Mouse (Mus musculus): ENCODE results near the gene Mamdc2. TPM values are rescaled to one million over a fixed set of nuclear protein-coding genes. Genes with fewer than 3 reads are reported as not detected.

Gene Mamdc2
- polyA plus RNA-seq, 1 experiment from 2014 or later: 12.8 TPM

GRCm38 (mm10) chr19:23297191-23297590 is 151.1 kb downstream of the Mamdc2 start:
- TF ChIP-seq EP300 (IDR thresholded peaks at IDR 0.05): no peak
- no peak for TF ChIP-seq CTCF (IDR thresholded peaks at IDR 0.05)
- Histone ChIP-seq H3K36me3 (ENCODE audit: insufficient read depth, low read length) (no peaks in the 10 kb centered on the region), H3K4me3 (ENCODE audit: low read depth, low read length) (no peak overlapping the region), H3K9me3 (ENCODE audit: low read length) (no peaks in the 10 kb centered on the region), H3K27me3 (replicated peaks; ENCODE audit: insufficient read depth, low read length) (no peaks in the 10 kb centered on the region), H3K9ac (replicated peaks; ENCODE audit: low read depth) (no peak overlapping the region), H3K4me1 (ENCODE audit: insufficient read depth, low read depth, low read length) (no peaks in the 10 kb centered on the region), H3K27ac (ENCODE audit: low read length) (no peak overlapping the region), H3K4me2 (replicated peaks; ENCODE audit: low read depth, low read length) (no peak overlapping the region)
- DNase-seq (ENCODE audit: low spot score) (no peak), ATAC-seq (no peak)

DNA sequence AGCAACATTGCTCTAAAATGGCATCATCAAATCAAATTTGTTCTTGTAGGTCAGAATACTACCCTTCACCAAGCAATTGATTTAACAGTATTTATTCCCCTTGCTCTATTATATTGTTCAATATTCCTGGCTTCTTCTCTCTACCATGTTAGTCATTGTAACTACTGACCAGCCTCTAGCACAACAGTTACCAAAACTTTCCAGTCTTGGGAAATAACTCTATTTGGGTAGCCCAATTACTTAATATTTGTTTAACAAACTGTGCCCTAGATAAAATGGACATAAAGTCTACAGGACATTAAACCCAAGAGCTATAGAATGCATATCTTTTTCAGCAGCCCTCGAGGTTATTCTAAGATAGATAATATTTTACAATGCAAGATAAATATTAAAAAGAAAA is 159.0 kb downstream of the Mamdc2 start:
- Histone ChIP-seq H3K36me3 (ENCODE audit: insufficient read depth, low read length) (no peaks in the 10 kb centered on the region), H3K27me3 (replicated peaks; ENCODE audit: insufficient read depth, low read length) (no peaks in the 10 kb centered on the region), H3K9ac (replicated peaks; ENCODE audit: low read depth) (no peak overlapping the region), H3K27ac (ENCODE audit: low read length) (no peak overlapping the region), H3K4me3 (ENCODE audit: low read depth, low read length) (no peak overlapping the region), H3K9me3 (ENCODE audit: low read length) (no peaks in the 10 kb centered on the region; the same call in 1 of the 2 replicates), H3K4me1 (ENCODE audit: insufficient read depth, low read depth, low read length) (no peaks in the 10 kb centered on the region), H3K4me2 (replicated peaks; ENCODE audit: low read depth, low read length) (no peak overlapping the region)
- 54% methylated on average over 1 of the region's 1 CpGs for WGBS
- DNase-seq (ENCODE audit: low spot score) (no peak), ATAC-seq (no peak)
- TF ChIP-seq EP300 (IDR thresholded peaks at IDR 0.05) (no peak), CTCF (IDR thresholded peaks at IDR 0.05) (no peak)

- DNase-seq (ENCODE audit: low spot score) (no peak), ATAC-seq (no peak)
- Histone ChIP-seq H3K4me1 (ENCODE audit: insufficient read depth, low read depth, low read length) (no peaks in the 10 kb centered on the region), H3K36me3 (ENCODE audit: insufficient read depth, low read length) (no peaks in the 10 kb centered on the region), H3K27ac (ENCODE audit: low read length) (no peak overlapping the region), H3K4me3 (ENCODE audit: low read depth, low read length) (no peak overlapping the region), H3K4me2 (replicated peaks; ENCODE audit: low read depth, low read length) (no peak overlapping the region), H3K9ac (replicated peaks; ENCODE audit: low read depth) (no peak overlapping the region), H3K9me3 (ENCODE audit: low read length) (no peaks in the 10 kb centered on the region), H3K27me3 (replicated peaks; ENCODE audit: insufficient read depth, low read length) (no peaks in the 10 kb centered on the region)
- 46% methylated on average over 8 of the region's 8 CpGs for WGBS
- TF ChIP-seq EP300 (IDR thresholded peaks at IDR 0.05) (no peak), CTCF (IDR thresholded peaks at IDR 0.05) (no peak)
Observed at GRCm38 (mm10) chr19:23281911-23282660, 166.2 kb downstream of the Mamdc2 start.

DNA sequence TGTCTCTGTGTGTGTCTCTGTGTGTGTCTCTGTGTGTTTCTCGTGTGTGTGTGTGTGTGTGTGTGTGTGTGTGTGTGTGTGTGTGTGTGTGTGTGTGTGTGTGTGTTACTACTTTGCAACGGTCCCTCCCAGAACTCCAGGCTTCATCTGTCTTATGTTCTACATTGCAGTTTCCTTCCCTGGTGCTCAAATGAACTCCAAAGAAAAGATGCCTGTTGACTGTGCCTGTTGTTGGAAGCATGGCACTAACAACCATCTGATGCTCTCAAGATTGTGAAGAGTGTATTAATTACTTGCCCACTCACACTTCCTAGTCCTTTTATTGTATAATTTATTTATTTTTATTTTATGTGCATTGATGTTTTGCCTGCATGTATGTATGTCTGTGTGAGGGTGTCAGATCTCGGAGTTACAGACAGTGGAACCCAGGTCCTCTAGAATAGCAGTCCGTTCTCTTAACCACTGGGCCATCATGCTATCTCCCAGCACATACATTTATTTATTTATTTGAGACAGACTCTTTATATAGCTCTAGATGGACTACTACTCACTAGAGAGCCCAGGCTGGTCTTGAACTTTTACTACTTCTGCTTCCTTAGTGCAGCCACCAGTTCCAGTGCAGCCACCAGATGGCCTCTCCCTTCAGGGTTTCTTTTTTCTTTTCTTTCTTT is 174.1 kb downstream of the Mamdc2 start:
- Histone ChIP-seq H3K27ac (ENCODE audit: low read length) (no peak overlapping the region), H3K4me2 (replicated peaks; ENCODE audit: low read depth, low read length) (peak overlapping the region; percentile 82), H3K9ac (replicated peaks; ENCODE audit: low read depth) (no peak overlapping the region), H3K9me3 (ENCODE audit: low read length) (no peaks in the 10 kb centered on the region), H3K4me3 (ENCODE audit: low read depth, low read length) (peak overlapping the region; percentile 91), H3K27me3 (replicated peaks; ENCODE audit: insufficient read depth, low read length) (no peaks in the 10 kb centered on the region), H3K4me1 (ENCODE audit: insufficient read depth, low read depth, low read length) (peaks cover 6% of the 10 kb centered on the region; the same call in 1 of the 2 replicates), H3K36me3 (ENCODE audit: insufficient read depth, low read length) (no peaks in the 10 kb centered on the region)
- peak; percentile 54 for DNase-seq (ENCODE audit: low spot score)
- no peak for TF ChIP-seq EP300 (IDR thresholded peaks at IDR 0.05)
- TF ChIP-seq CTCF (IDR thresholded peaks at IDR 0.05): no peak
- 49% methylated on average over 4 of the region's 4 CpGs for WGBS
- peak; percentile 25 for ATAC-seq

- ATAC-seq: peak; percentile 98
- WGBS: under 1% methylated on average over 57 of the region's 69 CpGs
- peak within 1 kb of the TSS; percentile 91 for H3K4me3 ChIP-seq (ENCODE audit: low read depth, low read length)
- no peaks in the 10 kb centered on the region for H3K9me3 ChIP-seq (ENCODE audit: low read length)
- TF ChIP-seq CTCF (IDR thresholded peaks at IDR 0.05) (0 out of 2 replicates have a peak, but pooled peaks have one; percentile 12), EP300 (IDR thresholded peaks at IDR 0.05) (no peak)
- peak within 1 kb of the TSS; percentile 82 for H3K4me2 ChIP-seq (replicated peaks; ENCODE audit: low read depth, low read length)
- DNase-seq (ENCODE audit: low spot score): peak; percentile 83
- H3K9ac ChIP-seq (replicated peaks; ENCODE audit: low read depth): peak within 1 kb of the TSS; percentile 84
- peaks cover 6% of the 10 kb centered on the region; the same call in 1 of the 2 replicates for H3K4me1 ChIP-seq (ENCODE audit: insufficient read depth, low read depth, low read length)
- no peaks in the 10 kb centered on the region for H3K36me3 ChIP-seq (ENCODE audit: insufficient read depth, low read length)
- H3K27ac ChIP-seq (ENCODE audit: low read length): peak within 1 kb of the TSS; percentile 66
- no peaks in the 10 kb centered on the region for H3K27me3 ChIP-seq (replicated peaks; ENCODE audit: insufficient read depth, low read length)
Observed at GRCm38 (mm10) chr19:23273355-23274053, 174.7 kb downstream of the Mamdc2 start, which contains the start of gene Smc5. Smc5 (minus strand) TSS chr19:23273897.

GRCm38 (mm10) chr19:23256771-23257170 is 191.5 kb downstream of the Mamdc2 start:
- no peak overlapping the region for H3K27ac ChIP-seq (ENCODE audit: low read length)
- H3K9me3 ChIP-seq (ENCODE audit: low read length): no peaks in the 10 kb centered on the region
- H3K4me2 ChIP-seq (replicated peaks; ENCODE audit: low read depth, low read length): no peak overlapping the region
- WGBS: 89% methylated on average over 9 of the region's 9 CpGs
- no peak overlapping the region for H3K9ac ChIP-seq (replicated peaks; ENCODE audit: low read depth)
- H3K4me1 ChIP-seq (ENCODE audit: insufficient read depth, low read depth, low read length): no peaks in the 10 kb centered on the region
- no peak for DNase-seq (ENCODE audit: low spot score)
- no peak for ATAC-seq
- no peaks in the 10 kb centered on the region for H3K27me3 ChIP-seq (replicated peaks; ENCODE audit: insufficient read depth, low read length)
- H3K4me3 ChIP-seq (ENCODE audit: low read depth, low read length): no peak overlapping the region
- H3K36me3 ChIP-seq (ENCODE audit: insufficient read depth, low read length): peaks cover 11% of the 10 kb centered on the region; the same call in 1 of the 2 replicates
- TF ChIP-seq CTCF (IDR thresholded peaks at IDR 0.05) (no peak), EP300 (IDR thresholded peaks at IDR 0.05) (no peak)

Other genes starting within 250 kb of the Mamdc2 start
- gene Smc5, start 174.5 kb downstream of the Mamdc2 start, polyA plus RNA-seq (2015; fragmentation: Nextera tagmentation; extraction: Ambion mirVana): 12.9 and 14.1 TPM in 2 replicates
- gene 1700028P14Rik, start 204.4 kb upstream of the Mamdc2 start, polyA plus RNA-seq (2015; fragmentation: Nextera tagmentation; extraction: Ambion mirVana): 4.3 and 6.8 TPM in 2 replicates
- 6.5 and 7.6 TPM in 2 replicates for gene Ptar1, start 239.0 kb upstream of the Mamdc2 start, polyA plus RNA-seq (2015; fragmentation: Nextera tagmentation; extraction: Ambion mirVana)